Mouse (Mus musculus): ENCODE data around the gene Nt5c. TPM values are rescaled to one million over a fixed set of nuclear protein-coding genes. Genes with fewer than 3 reads are reported as not detected.
"Not testable (repeated sequence)": the region's sequence is repeated elsewhere in the genome, so short reads cannot be mapped to it uniquely, and the experiment has no call there.

Nt5c gene
- polyA plus RNA-seq, 1 experiment from 2014 or later, result 48.3 TPM

GRCm38 (mm10) chr11:115502636-115503035 lies 11.0 kb upstream of the Nt5c start:
- WGBS (ENCODE audit: insufficient replicate concordance), result 89% methylated on average over 6 of the region's 6 CpGs
- ATAC-seq (no peak), DNase-seq (no peak)
- no peak overlapping the region for H3K27ac ChIP-seq (ENCODE audit: low read depth)
- TF ChIP-seq CTCF (IDR thresholded peaks at IDR 0.05; ENCODE audit: low read depth) (no peak), EP300 (IDR thresholded peaks at IDR 0.05; ENCODE audit: low read depth) (no peak)
- H3K36me3 ChIP-seq (replicated peaks; ENCODE audit: insufficient read depth, low read length), result peaks cover 48% of the 10 kb centered on the region
- no peaks in the 10 kb centered on the region for H3K9me3 ChIP-seq (ENCODE audit: low read length)
- peaks cover 23% of the 10 kb centered on the region for H3K4me1 ChIP-seq (ENCODE audit: insufficient read depth)
- no peak overlapping the region for H3K4me2 ChIP-seq (ENCODE audit: low read depth, low read length)
- H3K27me3 ChIP-seq (ENCODE audit: insufficient read depth, low read length), result no peaks in the 10 kb centered on the region
- no peak overlapping the region for H3K4me3 ChIP-seq (ENCODE audit: low read depth, low read length)
- H3K9ac ChIP-seq (replicated peaks), result no peak overlapping the region

- H3K4me3 ChIP-seq (ENCODE audit: low read depth, low read length); H3K27me3 ChIP-seq (ENCODE audit: insufficient read depth, low read length); H3K4me2 ChIP-seq (ENCODE audit: low read depth, low read length); H3K27ac ChIP-seq (ENCODE audit: low read depth); ATAC-seq; H3K4me1 ChIP-seq (ENCODE audit: insufficient read depth); DNase-seq; H3K9ac ChIP-seq (replicated peaks); H3K9me3 ChIP-seq (ENCODE audit: low read length): not testable (repeated sequence)
- H3K36me3 ChIP-seq (replicated peaks; ENCODE audit: insufficient read depth, low read length), result peaks cover 37% of the 10 kb centered on the region
- WGBS (ENCODE audit: insufficient replicate concordance), result 89% methylated on average over 9 of the region's 9 CpGs
Measured at GRCm38 (mm10) chr11:115496559-115496958, 4.9 kb upstream of the Nt5c start.

DNA sequence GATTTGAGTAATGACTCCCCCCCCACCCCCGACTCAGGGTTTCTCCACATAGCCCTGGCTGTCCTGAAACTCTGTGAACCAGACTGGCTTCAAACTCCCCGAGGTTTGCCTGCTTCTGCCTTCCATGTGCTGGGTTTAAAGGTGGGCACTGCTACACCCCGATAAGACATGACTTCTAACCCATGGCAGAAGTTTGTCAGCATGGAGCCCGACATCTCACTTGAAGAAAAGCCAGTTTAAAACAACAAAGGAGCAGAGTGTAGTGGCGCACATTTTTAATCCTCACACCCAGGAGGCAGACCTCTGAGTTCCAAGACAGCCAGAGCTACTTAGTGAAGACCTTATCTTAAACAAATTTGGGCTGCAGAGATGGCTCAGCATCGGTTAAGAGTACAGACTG lies 725 bp upstream of the Nt5c start:
- no peaks in the 10 kb centered on the region for H3K27me3 ChIP-seq (ENCODE audit: insufficient read depth, low read length)
- DNase-seq (no peak), ATAC-seq (no peak)
- no peak overlapping the region; the same call in 1 of the 2 replicates for H3K27ac ChIP-seq (ENCODE audit: low read depth)
- H3K9me3 ChIP-seq (ENCODE audit: low read length), result no peaks in the 10 kb centered on the region
- peak overlapping the region; percentile 72 for H3K9ac ChIP-seq (replicated peaks)
- H3K4me3 ChIP-seq (ENCODE audit: low read depth, low read length), result peak overlapping the region; percentile 70
- peak overlapping the region; percentile 66 for H3K4me2 ChIP-seq (ENCODE audit: low read depth, low read length)
- no peak for TF ChIP-seq CTCF (IDR thresholded peaks at IDR 0.05; ENCODE audit: low read depth)
- no peak for TF ChIP-seq EP300 (IDR thresholded peaks at IDR 0.05; ENCODE audit: low read depth)
- peaks cover 21% of the 10 kb centered on the region for H3K36me3 ChIP-seq (replicated peaks; ENCODE audit: insufficient read depth, low read length)
- H3K4me1 ChIP-seq (ENCODE audit: insufficient read depth), result peaks cover 12% of the 10 kb centered on the region
- WGBS (ENCODE audit: insufficient replicate concordance), result 27% methylated on average over 6 of the region's 6 CpGs

GRCm38 (mm10) chr11:115490441-115491355 lies 964 bp downstream of the Nt5c start:
- no peak for DNase-seq
- Histone ChIP-seq H3K4me3 (ENCODE audit: low read depth, low read length) (peak overlapping the region; percentile 70), H3K9me3 (ENCODE audit: low read length) (no peaks in the 10 kb centered on the region), H3K36me3 (replicated peaks; ENCODE audit: insufficient read depth, low read length) (peaks cover 21% of the 10 kb centered on the region), H3K27ac (ENCODE audit: low read depth) (peak overlapping the region; percentile 68), H3K27me3 (ENCODE audit: insufficient read depth, low read length) (no peaks in the 10 kb centered on the region), H3K9ac (replicated peaks) (peak overlapping the region; percentile 72), H3K4me1 (ENCODE audit: insufficient read depth) (peaks cover 12% of the 10 kb centered on the region), H3K4me2 (ENCODE audit: low read depth, low read length) (peak overlapping the region; percentile 66)
- WGBS (ENCODE audit: insufficient replicate concordance), result 29% methylated on average over 25 of the region's 25 CpGs
- no peak for ATAC-seq
- TF ChIP-seq EP300 (IDR thresholded peaks at IDR 0.05; ENCODE audit: low read depth) (no peak), CTCF (IDR thresholded peaks at IDR 0.05; ENCODE audit: low read depth) (no peak)

- Histone ChIP-seq H3K36me3 (replicated peaks; ENCODE audit: insufficient read depth, low read length) (peaks cover 21% of the 10 kb centered on the region), H3K27ac (ENCODE audit: low read depth) (no peak overlapping the region), H3K27me3 (ENCODE audit: insufficient read depth, low read length) (no peaks in the 10 kb centered on the region), H3K9ac (replicated peaks) (no peak overlapping the region), H3K9me3 (ENCODE audit: low read length) (no peaks in the 10 kb centered on the region), H3K4me3 (ENCODE audit: low read depth, low read length) (no peak overlapping the region), H3K4me1 (ENCODE audit: insufficient read depth) (peaks cover 12% of the 10 kb centered on the region), H3K4me2 (ENCODE audit: low read depth, low read length) (no peak overlapping the region)
- no peak for DNase-seq
- TF ChIP-seq EP300 (IDR thresholded peaks at IDR 0.05; ENCODE audit: low read depth) (no peak), CTCF (IDR thresholded peaks at IDR 0.05; ENCODE audit: low read depth) (no peak)
- WGBS (ENCODE audit: insufficient replicate concordance), result 87% methylated on average over 19 of the region's 19 CpGs
- no peak for ATAC-seq
Measured at GRCm38 (mm10) chr11:115488551-115489104, 3.0 kb downstream of the Nt5c start.

- TF ChIP-seq CTCF (IDR thresholded peaks at IDR 0.05; ENCODE audit: low read depth) (no peak), EP300 (IDR thresholded peaks at IDR 0.05; ENCODE audit: low read depth) (no peak)
- DNase-seq, result no peak
Measured at GRCm38 (mm10) chr11:115485155-115485554, 6.5 kb downstream of the Nt5c start.

More at GRCm38 (mm10) chr11:115485155-115485554, 6.5 kb downstream of the Nt5c start:
- H3K4me3 ChIP-seq (ENCODE audit: low read depth, low read length), result no peak overlapping the region
- peaks cover 17% of the 10 kb centered on the region; the same call in 1 of the 2 replicates for H3K36me3 ChIP-seq (replicated peaks; ENCODE audit: insufficient read depth, low read length)
- no peak for ATAC-seq
- H3K9me3 ChIP-seq (ENCODE audit: low read length), result no peaks in the 10 kb centered on the region
- H3K27me3 ChIP-seq (ENCODE audit: insufficient read depth, low read length), result no peaks in the 10 kb centered on the region
- no peak overlapping the region for H3K9ac ChIP-seq (replicated peaks)
- 85% methylated on average over 12 of the region's 12 CpGs for WGBS (ENCODE audit: insufficient replicate concordance)
- H3K27ac ChIP-seq (ENCODE audit: low read depth), result no peak overlapping the region
- no peak overlapping the region for H3K4me2 ChIP-seq (ENCODE audit: low read depth, low read length)
- H3K4me1 ChIP-seq (ENCODE audit: insufficient read depth), result no peaks in the 10 kb centered on the region

All from liver, postnatal 0 days (tissue).